ENCODE assay signal across 25 mouse cellular contexts in the genomic region with DNA sequence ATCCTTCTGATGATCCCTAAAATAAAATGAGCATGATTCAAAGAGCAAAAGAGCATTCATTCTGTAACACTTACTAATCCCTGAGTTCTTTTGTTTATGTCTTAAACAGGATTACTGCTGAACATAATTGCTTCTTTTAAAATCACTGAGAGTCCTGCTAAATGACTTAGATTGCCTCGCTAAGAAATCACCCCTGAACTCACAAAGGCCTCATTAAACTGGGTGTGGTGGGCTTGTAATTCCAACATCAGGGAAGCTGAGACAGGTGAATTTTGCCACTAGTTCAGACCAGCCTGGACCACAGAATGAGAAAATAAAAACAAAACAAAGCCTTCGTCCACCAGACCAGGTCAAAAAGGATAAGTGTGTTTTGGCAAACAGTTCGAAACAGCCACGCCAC.
"Had no signal": no experiment of that assay in that cellular context is flagged by ENCODE, and none has a peak within 500 bp of the region (broad histone marks: within the 10 kb centered on the region; RNA-seq: fewer than 3 reads in every experiment).

No protein-coding gene starts in this region.

- H3K4me1 ChIP-seq: embryonic facial prominence, embryonic 12.5 days; forebrain, embryonic 12.5 days; heart, embryonic 10.5 days had no signal

- DNase-seq: cerebellum, adult 8-10 months; cerebellum, adult 9-10 months; cerebellum, adult 9-11 months; embryo, embryonic 11 days; forebrain, postnatal 0 days; gastrocnemius, adult 2 months; gastrocnemius, postnatal 10 days; gastrocnemius, postnatal 14 days; gastrocnemius, postnatal 25 days; gastrocnemius, postnatal 36 days; heart, adult 11 months; heart, adult 18-20 months; heart, adult 2 months had no signal

- H3K27ac ChIP-seq: embryonic facial prominence, embryonic 12.5 days; embryonic facial prominence, embryonic 13.5 days; embryonic facial prominence, embryonic 15.5 days; forebrain, embryonic 10.5 days; forebrain, embryonic 12.5 days; forebrain, embryonic 13.5 days; gastrocnemius, adult 2 months; heart, adult 2 months; heart, embryonic 10.5 days had no signal

- H3K27me3 ChIP-seq: embryonic facial prominence, embryonic 13.5 days; embryonic facial prominence, embryonic 15.5 days had no signal

- H3K4me2 ChIP-seq: embryonic facial prominence, embryonic 12.5 days; embryonic facial prominence, embryonic 13.5 days; embryonic facial prominence, embryonic 15.5 days; forebrain, embryonic 12.5 days; forebrain, embryonic 13.5 days; forebrain, embryonic 15.5 days; heart, embryonic 11.5 days had no signal

- H3K9me3 ChIP-seq: embryonic facial prominence, embryonic 12.5 days; embryonic facial prominence, embryonic 13.5 days; embryonic facial prominence, embryonic 15.5 days; forebrain, embryonic 10.5 days; forebrain, embryonic 12.5 days; forebrain, embryonic 13.5 days; forebrain, embryonic 15.5 days; heart, embryonic 10.5 days had no signal

- H3K4me3 ChIP-seq: embryonic facial prominence, embryonic 12.5 days; embryonic facial prominence, embryonic 13.5 days; embryonic facial prominence, embryonic 15.5 days; erythroblast, embryonic 14.5 days; forebrain, embryonic 10.5 days; forebrain, embryonic 12.5 days; forebrain, embryonic 13.5 days; forebrain, embryonic 15.5 days; gastrocnemius, adult 2 months; heart, adult 2 months; heart, embryonic 10.5 days had no signal

- ATAC-seq: forebrain, embryonic 13.5 days; forebrain, embryonic 14.5 days; forebrain, embryonic 15.5 days; forebrain, embryonic 16.5 days; forebrain, postnatal 0 days had no signal

- H3K36me3 ChIP-seq: embryonic facial prominence, embryonic 12.5 days; embryonic facial prominence, embryonic 13.5 days; embryonic facial prominence, embryonic 15.5 days; forebrain, embryonic 10.5 days; forebrain, embryonic 12.5 days; forebrain, embryonic 15.5 days; heart, embryonic 10.5 days had no signal

- H3K9ac ChIP-seq: embryonic facial prominence, embryonic 12.5 days; embryonic facial prominence, embryonic 13.5 days; embryonic facial prominence, embryonic 15.5 days; forebrain, embryonic 12.5 days; forebrain, embryonic 13.5 days; forebrain, embryonic 15.5 days; forebrain, postnatal 0 days had no signal
